Mouse (Mus musculus): ENCODE results near the gene Zkscan2. TPM values are rescaled to one million over a fixed set of nuclear protein-coding genes. Genes with fewer than 3 reads are reported as not detected.

Gene Zkscan2
- polyA plus RNA-seq, 1 experiment = 0.42 TPM

- 39% methylated on average over 8 of the region's 8 CpGs for WGBS
- Histone ChIP-seq H3K4me3 (replicated peaks; ENCODE audit: control insufficient read depth, low read depth, low read length) (no peak overlapping the region), H3K4me1 (ENCODE audit: control insufficient read depth, insufficient read depth, low read length) (peaks cover 2% of the 10 kb centered on the region; the same call in 1 of the 2 replicates), H3K27ac (ENCODE audit: control insufficient read depth, insufficient read depth, low read depth, low read length, poor library complexity) (peak overlapping the region; percentile 84)
- TF ChIP-seq POLR2A (IDR thresholded peaks at IDR 0.05; ENCODE audit: borderline replicate concordance, control insufficient read depth, low read depth, low read length) (no peak), CTCF (IDR thresholded peaks at IDR 0.05; ENCODE audit: control insufficient read depth, insufficient read depth, low read length) (no peak)
Observed at GRCm38 (mm10) chr7:123429624-123430410, 70.4 kb downstream of the Zkscan2 start.

Other genes starting within 250 kb of the Zkscan2 start
- gene Lcmt1, start 130.7 kb downstream of the Zkscan2 start, polyA plus RNA-seq (2011; ENCODE audit: insufficient read depth, insufficient read length, low replicate concordance, missing spikeins) = 14.5 and 23.0 TPM in 2 replicates
- gene Arhgap17, start 130.5 kb downstream of the Zkscan2 start, polyA plus RNA-seq (2011; ENCODE audit: insufficient read depth, insufficient read length, low replicate concordance, missing spikeins) = 18.9 and 38.3 TPM in 2 replicates
- gene Aqp8, start 38.2 kb downstream of the Zkscan2 start, polyA plus RNA-seq (2011; ENCODE audit: insufficient read depth, insufficient read length, low replicate concordance, missing spikeins) = 1.3 TPM in 1 of 2 replicates, not detected in the other

All from bone marrow, adult 2 months (tissue).